ENCODE assay signal across 15 mouse cellular contexts in genomic region chr11:32499931-32500330, GRCm38 (mm10). TPM values are rescaled to one million over a fixed set of nuclear protein-coding genes. Genes with fewer than 3 reads are reported as not detected.
DNase-seq lines count a peak whose midpoint lies in the region; ATAC-seq and TF ChIP-seq lines count a peak whose summit lies in the region.
"Had no signal": no experiment of that assay in that cellular context is flagged by ENCODE, and none has a peak within 500 bp of the region (broad histone marks: within the 10 kb centered on the region; RNA-seq: fewer than 3 reads in every experiment).

No protein-coding gene starts in this region.

- no peaks in the 10 kb centered on the region for H3K9me3 ChIP-seq in heart, embryonic 11.5 days (replicated peaks; ENCODE audit: control insufficient read depth, low read length)
- no peaks in the 10 kb centered on the region for H3K9me3 ChIP-seq in liver, embryonic 14.5 days (ENCODE audit: control insufficient read depth, low read length)
- H3K9me3 ChIP-seq in liver, embryonic 12.5 days (replicated peaks), result no peaks in the 10 kb centered on the region
- H3K9me3 ChIP-seq: heart, embryonic 13.5 days; limb, embryonic 13.5 days; lung, embryonic 15.5 days; neural tube, embryonic 13.5 days had no signal

- H3K79me2 ChIP-seq in heart, adult 2 months (replicated peaks; ENCODE audit: control insufficient read depth, insufficient read depth, low read length), result no peaks in the 10 kb centered on the region

- WGBS in heart, adult 2 months, result 97% methylated on average over 4 of the region's 4 CpGs
- WGBS in heart, embryonic 11.5 days (ENCODE audit: insufficient replicate concordance), result 82% methylated on average over 4 of the region's 4 CpGs
- 71% methylated on average over 4 of the region's 4 CpGs for WGBS in liver, embryonic 14.5 days (ENCODE audit: insufficient replicate concordance)
- WGBS in liver, embryonic 12.5 days (ENCODE audit: insufficient replicate concordance), result 76% methylated on average over 4 of the region's 4 CpGs

- H3K27me3 ChIP-seq in heart, adult 2 months (ENCODE audit: control insufficient read depth, insufficient read depth, low read length), result no peaks in the 10 kb centered on the region
- H3K27me3 ChIP-seq in heart, embryonic 11.5 days (ENCODE audit: control insufficient read depth, insufficient read depth, low read length), result no peaks in the 10 kb centered on the region
- H3K27me3 ChIP-seq in liver, embryonic 14.5 days (ENCODE audit: control insufficient read depth, insufficient read depth, low read length), result no peaks in the 10 kb centered on the region
- no peaks in the 10 kb centered on the region for H3K27me3 ChIP-seq in liver, embryonic 12.5 days (replicated peaks)
- H3K27me3 ChIP-seq: heart, embryonic 13.5 days; limb, embryonic 13.5 days; lung, embryonic 15.5 days; neural tube, embryonic 13.5 days had no signal

- TF ChIP-seq EP300 in heart, adult 2 months (IDR thresholded peaks at IDR 0.05; ENCODE audit: insufficient read depth, low read depth, low read length), result no peak
- no peak for TF ChIP-seq EP300 in liver, embryonic 14.5 days (IDR thresholded peaks at IDR 0.05; ENCODE audit: low read depth)

- intact Hi-C loops in heart, adult 2 months (cut with DNase I), result no loop called here
- intact Hi-C loops in left cerebral cortex, postnatal 4 days (cut with DNase I), result no loop called here

- no peak overlapping the region for H3K9ac ChIP-seq in heart, adult 2 months (ENCODE audit: low read depth, low read length)
- H3K9ac ChIP-seq in heart, embryonic 11.5 days (ENCODE audit: low read depth, low read length), result no peak overlapping the region
- H3K9ac ChIP-seq in liver, embryonic 14.5 days (replicated peaks), result no peak overlapping the region
- no peak overlapping the region for H3K9ac ChIP-seq in liver, embryonic 12.5 days
- H3K9ac ChIP-seq: heart, embryonic 13.5 days; limb, embryonic 13.5 days; lung, embryonic 15.5 days; neural tube, embryonic 13.5 days had no signal

- H3K4me2 ChIP-seq in heart, embryonic 11.5 days, result no peak overlapping the region
- no peak overlapping the region for H3K4me2 ChIP-seq in liver, embryonic 14.5 days (ENCODE audit: low read depth)
- no peak overlapping the region for H3K4me2 ChIP-seq in liver, embryonic 12.5 days
- H3K4me2 ChIP-seq: heart, embryonic 13.5 days; limb, embryonic 13.5 days; lung, embryonic 15.5 days; neural tube, embryonic 13.5 days had no signal

- TF ChIP-seq CTCF in heart, adult 2 months (IDR thresholded peaks at IDR 0.05), result peak; percentile 41
- TF ChIP-seq CTCF in liver, embryonic 14.5 days (IDR thresholded peaks at IDR 0.05; ENCODE audit: low read depth), result 0 out of 2 replicates have a peak, but pooled peaks have one; percentile 11

- ATAC-seq in heart, embryonic 11.5 days (replicated peaks; ENCODE audit: insufficient number of reproducible peaks, low FRiP score, low TSS enrichment), result no peak
- no peak for ATAC-seq in liver, embryonic 14.5 days (ENCODE audit: insufficient read depth)
- no peak for ATAC-seq in liver, embryonic 12.5 days

- no peak overlapping the region for H3K4me3 ChIP-seq in heart, adult 2 months
- H3K4me3 ChIP-seq in heart, embryonic 11.5 days (ENCODE audit: low read depth, low read length), result no peak overlapping the region
- H3K4me3 ChIP-seq in liver, embryonic 14.5 days (ENCODE audit: insufficient read depth in 1 of 2, low read depth in 2 of 2, low read length in 2 of 2), result no peak overlapping the region
- H3K4me3 ChIP-seq in liver, embryonic 12.5 days, result no peak overlapping the region
- H3K4me3 ChIP-seq: heart, embryonic 13.5 days; limb, embryonic 13.5 days; lung, embryonic 15.5 days; neural tube, embryonic 13.5 days had no signal

- no peaks in the 10 kb centered on the region; the same call in 1 of the 2 replicates for H3K4me1 ChIP-seq in heart, adult 2 months (ENCODE audit: control insufficient read depth, insufficient read depth, low read length)
- H3K4me1 ChIP-seq in heart, embryonic 11.5 days (ENCODE audit: control insufficient read depth, insufficient read depth, low read length), result no peaks in the 10 kb centered on the region
- H3K4me1 ChIP-seq in liver, embryonic 14.5 days (replicated peaks; ENCODE audit: control insufficient read depth in 2 of 2, insufficient read depth in 2 of 2, low read length in 1 of 2), result no peaks in the 10 kb centered on the region; a peak in 1 of 4 replicates
- H3K4me1 ChIP-seq in liver, embryonic 12.5 days, result no peaks in the 10 kb centered on the region; the same call in 1 of the 2 replicates
- H3K4me1 ChIP-seq: lung, embryonic 15.5 days had no signal

- no peak for DNase-seq in heart, adult 2 months
- DNase-seq in liver, embryonic 14.5 days (ENCODE audit: low read depth in 3 of 3, low spot score in 3 of 3), result no peak
- peak; percentile 39 for DNase-seq in thymus, postnatal 4 days
- no peak for DNase-seq in thymus, adult 18-20 months
- DNase-seq in right cerebral cortex, postnatal 25 days, result no peak
- no peak for DNase-seq in left cerebral cortex, postnatal 4 days
- DNase-seq: gastrocnemius, postnatal 36 days; kidney, adult 11 months had no signal

- no peak overlapping the region for H3K27ac ChIP-seq in heart, adult 2 months
- H3K27ac ChIP-seq in heart, embryonic 11.5 days (ENCODE audit: low read depth, low read length), result no peak overlapping the region
- no peak overlapping the region for H3K27ac ChIP-seq in liver, embryonic 14.5 days
- no peak overlapping the region for H3K27ac ChIP-seq in liver, embryonic 12.5 days
- H3K27ac ChIP-seq: heart, embryonic 13.5 days; limb, embryonic 13.5 days; lung, embryonic 15.5 days; neural tube, embryonic 13.5 days had no signal

- no peak for TF ChIP-seq POLR2A in heart, adult 2 months (IDR thresholded peaks at IDR 0.05; ENCODE audit: insufficient read depth, low read depth, low read length)

- H3K36me3 ChIP-seq in heart, adult 2 months (ENCODE audit: control insufficient read depth, insufficient read depth, low read length), result no peaks in the 10 kb centered on the region; the same call in 1 of the 2 replicates
- H3K36me3 ChIP-seq in heart, embryonic 11.5 days (ENCODE audit: control insufficient read depth, insufficient read depth, low read length), result no peaks in the 10 kb centered on the region
- no peaks in the 10 kb centered on the region for H3K36me3 ChIP-seq in liver, embryonic 14.5 days (replicated peaks; ENCODE audit: control insufficient read depth, insufficient read depth, low read depth)
- H3K36me3 ChIP-seq in liver, embryonic 12.5 days, result no peaks in the 10 kb centered on the region

RNA-seq across cellular contexts. Expression of gene Efcab9, which starts 31.9 kb away (rescaled TPM):
- not detected for total RNA-seq in heart, adult 2 months (2021)
- not detected in 2 replicates for polyA plus RNA-seq in heart, adult 2 months (2012; rRNA removed)
- polyA plus RNA-seq in heart, embryonic 11.5 days (2014; fragmentation: Nextera tagmentation; extraction: Ambion mirVana), result 0.27 and 0.59 TPM in 2 replicates
- polyA plus RNA-seq in liver, embryonic 14.5 days (2012; rRNA removed), result 0.18 and 0.26 TPM in 2 replicates
- 0.19 and 0.22 TPM in 2 replicates for polyA plus RNA-seq in liver, embryonic 14.5 days (2014; fragmentation: Nextera tagmentation; extraction: Ambion mirVana)
- 0.28 and 0.56 TPM in 2 replicates for polyA plus RNA-seq in liver, embryonic 12.5 days (2016; fragmentation: Nextera tagmentation; extraction: Ambion mirVana)
- under 1 TPM; 0.54 to 0.99 TPM for total RNA-seq in left cerebral cortex, postnatal 4 days (2021)
- total RNA-seq: megakaryocyte-erythroid progenitor cell, adult 5-6 weeks had no signal

RNA-seq across cellular contexts. Expression of gene Stk10, which starts 33.2 kb away (rescaled TPM):
- 10 to 100 TPM in 1 of 2 experiments, 1 to 10 TPM in 1; 9.2 to 10.1 TPM for total RNA-seq in heart, adult 2 months (2021)
- 8.4 and 9.8 TPM in 2 replicates for polyA plus RNA-seq in heart, adult 2 months (2012; rRNA removed)
- 1.6 TPM in 2 replicates for polyA plus RNA-seq in heart, embryonic 11.5 days (2014; fragmentation: Nextera tagmentation; extraction: Ambion mirVana)
- 4.0 and 4.9 TPM in 2 replicates for polyA plus RNA-seq in liver, embryonic 14.5 days (2012; rRNA removed)
- 1.9 and 3.2 TPM in 2 replicates for polyA plus RNA-seq in liver, embryonic 14.5 days (2014; fragmentation: Nextera tagmentation; extraction: Ambion mirVana)
- 5.7 and 6.0 TPM in 2 replicates for polyA plus RNA-seq in liver, embryonic 12.5 days (2016; fragmentation: Nextera tagmentation; extraction: Ambion mirVana)
- 1 to 10 TPM; 7.2 to 7.9 TPM for total RNA-seq in left cerebral cortex, postnatal 4 days (2021)

RNA-seq across cellular contexts. Expression of gene Ubtd2, which starts 44.8 kb away (rescaled TPM):
- total RNA-seq in heart, adult 2 months (2021), result 1 to 10 TPM; 4.2 to 5.1 TPM
- polyA plus RNA-seq in heart, adult 2 months (2012; rRNA removed), result 4.5 and 6.8 TPM in 2 replicates
- 34.7 and 39.1 TPM in 2 replicates for polyA plus RNA-seq in heart, embryonic 11.5 days (2014; fragmentation: Nextera tagmentation; extraction: Ambion mirVana)
- 1.8 and 3.2 TPM in 2 replicates for polyA plus RNA-seq in liver, embryonic 14.5 days (2012; rRNA removed)
- polyA plus RNA-seq in liver, embryonic 14.5 days (2014; fragmentation: Nextera tagmentation; extraction: Ambion mirVana), result 2.8 and 4.4 TPM in 2 replicates
- polyA plus RNA-seq in liver, embryonic 12.5 days (2016; fragmentation: Nextera tagmentation; extraction: Ambion mirVana), result 9.6 and 10.0 TPM in 2 replicates
- total RNA-seq in left cerebral cortex, postnatal 4 days (2021), result 10 to 100 TPM; 65.6 to 68.6 TPM
